Mouse (Mus musculus) thymus, adult 2 months (tissue): ENCODE results near the gene Adam8. TPM values are rescaled to one million over a fixed set of nuclear protein-coding genes. Genes with fewer than 3 reads are reported as not detected.

Experiments used
- DNase-seq: peaks from one replicate; pipeline ENCODE4 v3.0.0; 2021
- H3K27ac ChIP-seq: fragments of 200-500 bp; 2 replicates; pipeline ENCODE4 v1.5.1; 2012; ENCODE audit warnings: low read length, control low read depth; ENCODE audit not compliant: control insufficient read depth, insufficient read depth
- H3K27me3 ChIP-seq: fragments of 200-500 bp; 2 replicates; pipeline ENCODE4 v1.6.1; 2012; ENCODE audit warnings: mild to moderate bottlenecking, low read length, moderate library complexity, mixed read lengths; ENCODE audit not compliant: control insufficient read depth, insufficient read depth
- H3K36me3 ChIP-seq: fragments of 200-500 bp; 2 replicates; pipeline ENCODE4 v1.6.1; 2012; ENCODE audit warnings: mild to moderate bottlenecking, low read length, moderate library complexity; ENCODE audit not compliant: control insufficient read depth, insufficient read depth
- H3K4me1 ChIP-seq: fragments of 200-500 bp; replicated peaks from 2 replicates; pipeline ENCODE4 v1.6.1; 2012; ENCODE audit warnings: low read length; ENCODE audit not compliant: control insufficient read depth, insufficient read depth
- H3K4me3 ChIP-seq: fragments of 200-500 bp; 2 replicates; pipeline ENCODE4 v1.5.1; 2012; ENCODE audit warnings: mild to moderate bottlenecking, low read length, control low read depth, moderate library complexity; ENCODE audit not compliant: control insufficient read depth, insufficient read depth
- CTCF ChIP-seq: fragments of 200-500 bp; IDR thresholded peaks from 2 replicates; pipeline ENCODE4 v1.5.1; 2012; ENCODE audit warnings: mild to moderate bottlenecking, control low read depth, low read length, moderate library complexity, borderline replicate concordance; ENCODE audit not compliant: control insufficient read depth, poor library complexity, insufficient read depth; ENCODE audit errors: extremely low read depth
- POLR2A ChIP-seq: fragments of 200-500 bp; IDR thresholded peaks from 2 replicates; pipeline ENCODE4 v1.6.1; 2012; ENCODE audit warnings: mild to moderate bottlenecking, low read length, control low read depth, moderate library complexity; ENCODE audit not compliant: control insufficient read depth, poor library complexity, insufficient read depth; ENCODE audit errors: extremely low read depth
- WGBS: fragments of 180-500 bp; shearing (Covaris S2); methylation state at CpG from one replicate; pipeline ENCODE4 v1.1.7; 2018; 5-methylcytosine and 5-hydroxymethylcytosine counted together
- polyA plus RNA-seq: library from polyadenylated mRNA; depleted of rRNA; stranded (reverse); fragments of >200 nt; gene quantifications from 2 replicates; pipeline ENCODE4 v1.2.3, GENCODE M21; 2012

Gene Adam8
- polyA plus RNA-seq, 1 experiment: 37.6 TPM

DNA sequence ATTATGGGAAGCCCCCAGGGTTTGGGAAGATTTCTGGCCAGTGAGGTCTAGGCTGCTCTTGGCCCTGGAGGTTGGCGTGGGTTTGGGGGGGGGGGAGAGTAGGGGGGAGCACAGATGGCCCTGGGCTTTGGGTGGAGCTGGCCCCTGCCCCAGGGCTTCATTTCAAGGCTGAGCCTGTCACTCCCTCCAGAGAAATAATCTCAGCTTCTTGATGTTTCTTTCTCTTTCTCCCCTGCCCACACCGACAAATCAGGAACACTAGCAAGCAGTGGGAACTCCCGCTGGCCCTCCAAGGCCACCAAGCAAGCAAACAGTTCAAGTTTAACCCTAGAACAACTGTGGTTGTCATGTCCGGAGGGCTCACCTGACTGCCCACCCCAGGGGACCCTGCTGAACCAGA, 28.5 kb downstream of the Adam8 start:
- Histone ChIP-seq H3K4me3 (no peak overlapping the region), H3K36me3 (no peaks in the 10 kb centered on the region), H3K27ac (no peak overlapping the region), H3K4me1 (no peaks in the 10 kb centered on the region), H3K27me3 (no peaks in the 10 kb centered on the region)
- WGBS: 74% methylated on average over 4 of the region's 4 CpGs
- TF ChIP-seq POLR2A: no peak
- DNase-seq: no peak

DNA sequence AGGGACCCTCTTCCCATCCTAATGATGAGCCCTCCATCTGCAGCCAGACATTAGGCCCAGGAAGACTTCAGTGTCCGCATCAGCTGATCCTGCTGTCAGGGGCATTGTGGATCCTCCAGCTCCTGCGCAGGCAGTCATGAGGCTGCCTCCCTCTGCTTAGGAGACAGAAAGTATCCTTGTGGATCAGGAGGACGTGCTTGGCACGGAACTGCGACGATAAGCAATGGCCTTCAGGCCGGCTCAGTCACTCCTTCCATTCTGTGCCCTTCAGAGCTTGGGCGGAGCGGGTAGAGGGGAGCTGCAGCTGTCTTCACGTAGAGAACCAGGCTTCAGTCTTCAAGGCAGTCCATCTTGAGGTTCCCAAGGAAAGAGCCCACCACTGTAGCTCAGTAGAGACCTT, 31.2 kb downstream of the Adam8 start:
- no peak for DNase-seq
- Histone ChIP-seq H3K27me3 (no peaks in the 10 kb centered on the region), H3K27ac (no peak overlapping the region), H3K4me3 (no peak overlapping the region), H3K36me3 (no peaks in the 10 kb centered on the region), H3K4me1 (no peaks in the 10 kb centered on the region)
- 96% methylated on average over 10 of the region's 10 CpGs for WGBS
- no peak for TF ChIP-seq POLR2A
- TF ChIP-seq CTCF: no peak

DNA sequence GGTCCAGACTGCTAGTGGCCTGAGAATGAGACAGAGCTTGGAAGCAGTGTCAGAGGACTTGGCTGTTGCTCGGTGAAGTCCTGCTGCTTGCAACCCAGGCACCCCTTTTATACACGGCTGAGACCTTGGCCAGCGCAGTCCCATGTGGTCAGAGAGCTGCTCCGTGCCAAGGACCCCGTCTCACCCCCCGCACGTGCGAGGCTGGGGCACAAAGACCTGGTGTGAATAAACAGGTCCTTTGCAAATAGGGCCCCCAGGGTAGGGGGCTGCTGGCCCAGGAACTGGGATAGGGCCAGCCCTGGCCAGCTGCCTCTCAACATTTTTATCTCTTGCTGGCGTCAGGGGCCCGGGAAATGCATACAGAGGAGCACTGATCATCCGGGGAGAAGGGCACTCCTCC, 34.4 kb downstream of the Adam8 start:
- Histone ChIP-seq H3K4me3 (no peak overlapping the region), H3K27ac (no peak overlapping the region), H3K36me3 (no peaks in the 10 kb centered on the region), H3K4me1 (no peaks in the 10 kb centered on the region), H3K27me3 (no peaks in the 10 kb centered on the region)
- 63% methylated on average over 11 of the region's 11 CpGs for WGBS
- no peak for TF ChIP-seq CTCF
- TF ChIP-seq POLR2A: no peak
- no peak for DNase-seq

DNA sequence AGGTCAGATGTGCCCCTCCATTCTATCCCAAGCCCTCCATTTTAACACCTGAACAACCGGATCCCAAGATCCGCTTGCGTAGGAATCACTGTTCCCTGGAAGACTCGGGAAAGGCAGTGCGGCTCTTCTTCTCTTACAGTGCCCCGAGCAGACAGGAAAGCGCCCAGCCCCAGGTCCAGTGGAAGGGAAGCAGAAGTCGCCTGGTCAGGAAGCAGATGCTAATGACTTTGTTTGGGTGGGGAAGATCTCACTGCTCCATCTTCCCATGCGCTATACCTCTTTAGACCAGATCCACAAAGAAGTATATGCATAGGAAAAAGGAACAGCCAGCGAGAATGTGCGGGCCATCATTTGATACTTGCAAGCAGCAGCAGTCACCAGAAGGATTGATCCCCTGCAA, 34.9 kb downstream of the Adam8 start:
- H3K27ac ChIP-seq: no peak overlapping the region
- 20% methylated on average over 11 of the region's 11 CpGs for WGBS

DNA sequence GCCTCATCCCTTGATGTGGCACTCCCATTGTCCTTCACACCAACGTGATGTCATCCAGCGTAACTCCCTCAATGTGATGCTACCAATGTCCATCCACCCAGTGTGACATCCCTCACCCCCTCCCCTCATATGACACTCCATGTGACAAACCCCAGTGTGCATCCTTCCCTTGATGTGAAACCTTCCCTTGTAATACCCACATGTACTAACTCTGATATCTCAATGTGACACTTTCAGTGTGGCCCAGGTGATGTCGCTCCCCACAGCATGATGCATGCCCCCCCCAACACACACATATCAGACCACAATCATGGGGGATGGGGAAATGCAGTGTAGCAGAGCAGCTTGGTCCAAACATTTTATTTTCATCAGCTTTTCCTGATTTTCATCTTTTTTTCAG, 35.7 kb downstream of the Adam8 start:
- Histone ChIP-seq H3K36me3 (no peaks in the 10 kb centered on the region), H3K27ac (no peak overlapping the region), H3K4me1 (no peaks in the 10 kb centered on the region), H3K27me3 (no peaks in the 10 kb centered on the region), H3K4me3 (no peak overlapping the region)
- TF ChIP-seq CTCF: no peak
- no peak for TF ChIP-seq POLR2A
- DNase-seq: no peak
- WGBS: 94% methylated on average over 3 of the region's 3 CpGs

More for the DNA sequence above, 34.9 kb downstream of the Adam8 start:
- H3K4me3 ChIP-seq: no peak overlapping the region
- no peaks in the 10 kb centered on the region for H3K27me3 ChIP-seq
- TF ChIP-seq CTCF (no peak), POLR2A (no peak)
- no peaks in the 10 kb centered on the region for H3K36me3 ChIP-seq
- H3K4me1 ChIP-seq: no peaks in the 10 kb centered on the region
- DNase-seq: no peak

DNA sequence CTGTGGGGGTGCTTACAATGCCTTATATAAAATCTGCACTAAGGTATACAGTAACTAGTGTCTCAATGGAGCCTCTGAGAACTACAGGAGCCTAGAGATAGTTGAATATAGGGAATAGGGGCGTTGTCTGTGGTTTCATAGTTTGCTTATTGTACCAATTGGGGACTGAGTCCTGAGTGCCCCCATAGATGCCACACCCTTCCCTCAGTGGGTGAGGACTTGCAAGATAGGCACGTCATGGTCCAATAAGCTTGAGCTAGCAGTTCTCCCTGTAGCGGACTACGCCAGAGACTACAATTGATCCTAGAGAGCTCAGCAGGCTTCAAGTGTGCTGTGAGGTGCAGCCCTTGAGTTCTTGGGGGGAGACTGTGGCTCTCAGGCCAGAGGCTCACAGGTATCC, 36.9 kb downstream of the Adam8 start:
- Histone ChIP-seq H3K36me3 (no peaks in the 10 kb centered on the region), H3K27me3 (no peaks in the 10 kb centered on the region), H3K27ac (no peak overlapping the region), H3K4me1 (peaks cover 3% of the 10 kb centered on the region), H3K4me3 (no peak overlapping the region)
- DNase-seq: no peak
- TF ChIP-seq POLR2A (no peak), CTCF (no peak)
- WGBS: 93% methylated on average over 4 of the region's 4 CpGs

DNA sequence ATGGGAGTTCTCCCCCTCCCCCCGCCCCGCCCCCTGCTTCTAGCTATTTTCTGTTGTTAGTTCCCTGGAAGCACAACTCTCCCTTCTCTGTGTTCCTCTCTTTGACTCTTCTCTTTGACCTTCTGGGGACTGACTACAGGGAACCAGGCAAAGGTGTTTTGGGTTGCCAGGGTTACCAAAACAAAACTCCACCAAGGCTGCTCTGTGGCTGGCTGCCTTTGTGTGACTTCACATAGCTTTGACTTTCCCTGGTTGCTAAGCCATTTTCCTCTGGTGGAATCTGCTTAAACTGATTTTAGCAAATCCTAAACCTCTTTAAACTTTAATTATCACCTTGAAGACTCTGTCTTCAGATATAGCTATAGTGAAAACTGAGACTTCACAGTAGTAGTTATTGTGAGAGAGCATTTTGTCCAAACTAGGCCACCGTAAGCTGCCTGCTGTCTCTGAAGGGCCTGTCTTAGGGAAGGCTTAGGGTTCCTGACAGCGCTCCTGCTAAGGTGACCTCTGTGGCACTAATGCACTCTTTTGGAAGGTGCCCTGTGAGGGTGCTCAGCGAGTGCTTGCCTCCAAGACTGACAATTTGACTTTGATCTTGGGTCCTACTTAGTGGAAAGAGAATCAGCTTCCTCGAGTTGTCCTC, 40.2 kb downstream of the Adam8 start:
- Histone ChIP-seq H3K27me3 (no peaks in the 10 kb centered on the region; the same call in 1 of the 2 replicates), H3K4me3 (no peak overlapping the region), H3K27ac (no peak overlapping the region), H3K36me3 (no peaks in the 10 kb centered on the region), H3K4me1 (peaks cover 6% of the 10 kb centered on the region)
- no peak for DNase-seq
- 97% methylated on average over 6 of the region's 6 CpGs for WGBS
- TF ChIP-seq POLR2A: no peak
- no peak for TF ChIP-seq CTCF
